Mouse (Mus musculus) lung, adult 2 months (tissue): ENCODE measurements around the gene Hemgn. TPM values are rescaled to one million over a fixed set of nuclear protein-coding genes. Genes with fewer than 3 reads are reported as not detected.
A peak's percentile ranks its signal among the peaks of the same experiment; 100 is the strongest.

ENCODE experiments used
- DNase-seq: peaks from one replicate; pipeline ENCODE4 v3.0.0; 2022
- H3K4me1 ChIP-seq: fragments of 200-500 bp; 2 replicates; pipeline ENCODE4 v1.6.1; 2011; ENCODE audit warnings: low read length; ENCODE audit not compliant: control insufficient read depth, insufficient read depth
- H3K4me3 ChIP-seq: fragments of 200-500 bp; replicated peaks from 2 replicates; pipeline ENCODE3; 2011; ENCODE audit warnings: low read depth, mild to moderate bottlenecking, control low read depth, low read length; ENCODE audit errors: extremely low read depth
- CTCF ChIP-seq: fragments of 200-500 bp; IDR thresholded peaks from 2 replicates; pipeline ENCODE4 v1.5.1; 2011; ENCODE audit warnings: mild to moderate bottlenecking, low read length, control low read depth; ENCODE audit not compliant: insufficient read depth
- POLR2A ChIP-seq: fragments of 200-500 bp; IDR thresholded peaks from 2 replicates; pipeline ENCODE4 v1.6.1; 2011; ENCODE audit warnings: low read depth, mild to moderate bottlenecking, control low read depth, low read length, borderline replicate concordance; ENCODE audit errors: extremely low read depth
- WGBS: fragments of 180-500 bp; shearing (Covaris S2); methylation state at CpG from one replicate; pipeline ENCODE4 v1.1.7; 2018; 5-methylcytosine and 5-hydroxymethylcytosine counted together
- polyA plus RNA-seq: library from polyadenylated mRNA; depleted of rRNA; stranded (reverse); fragments of >200 nt; gene quantifications from 2 replicates; pipeline ENCODE4 v1.2.3, GENCODE M21; 2012; rRNA removed

Gene Hemgn
- polyA plus RNA-seq, 1 experiment, result not detected

DNA sequence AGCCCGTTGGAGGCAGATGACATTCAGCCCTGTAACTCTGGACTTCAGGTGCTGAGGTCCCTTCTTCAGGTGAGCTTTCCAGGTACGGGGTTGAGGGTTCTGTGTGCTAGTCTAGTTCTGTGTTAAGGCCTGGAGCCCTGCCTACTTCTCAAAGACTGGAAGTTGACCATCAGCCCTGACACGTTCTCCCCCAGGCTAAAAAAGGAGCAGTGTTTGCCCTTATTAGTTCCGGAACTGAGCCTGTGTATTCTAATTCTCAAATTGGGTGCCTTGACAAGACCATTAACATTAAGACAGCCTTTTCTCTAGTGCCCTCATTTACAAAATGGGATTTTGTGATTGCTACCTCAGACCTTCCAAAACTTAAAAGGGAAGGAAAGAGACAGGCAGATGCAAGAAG, 66.2 kb downstream of the Hemgn start:
- no peak for DNase-seq
- WGBS, result 11% methylated on average over 4 of the region's 4 CpGs
- no peak for TF ChIP-seq CTCF
- TF ChIP-seq POLR2A, result no peak
- H3K4me1 ChIP-seq, result peaks cover 3% of the 10 kb centered on the region
- H3K4me3 ChIP-seq, result no peak overlapping the region

- Histone ChIP-seq H3K4me1 (peaks cover 3% of the 10 kb centered on the region), H3K4me3 (no peak overlapping the region)
- no peak for DNase-seq
- 23% methylated on average over 6 of the region's 6 CpGs for WGBS
- no peak for TF ChIP-seq CTCF
- no peak for TF ChIP-seq POLR2A
Measured at GRCm38 (mm10) chr4:46346221-46346620, 67.1 kb downstream of the Hemgn start.

DNA sequence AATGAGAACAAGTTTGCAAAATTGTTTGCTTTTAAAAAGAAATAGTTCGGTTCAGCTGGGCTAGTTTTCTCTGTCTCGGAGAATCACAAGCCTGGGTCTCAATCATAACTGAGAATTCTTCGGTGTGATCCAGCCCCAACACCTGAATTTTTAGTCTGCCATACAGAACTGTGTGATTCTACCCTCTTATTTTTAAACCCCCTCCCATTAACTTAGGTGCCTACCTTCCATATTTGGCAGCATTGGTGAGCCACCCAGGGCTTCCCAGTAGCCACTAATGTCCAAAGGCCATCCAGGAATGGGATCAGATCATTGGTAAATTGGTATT, 67.6 kb downstream of the Hemgn start:
- 23% methylated on average over 3 of the region's 3 CpGs for WGBS

DNA sequence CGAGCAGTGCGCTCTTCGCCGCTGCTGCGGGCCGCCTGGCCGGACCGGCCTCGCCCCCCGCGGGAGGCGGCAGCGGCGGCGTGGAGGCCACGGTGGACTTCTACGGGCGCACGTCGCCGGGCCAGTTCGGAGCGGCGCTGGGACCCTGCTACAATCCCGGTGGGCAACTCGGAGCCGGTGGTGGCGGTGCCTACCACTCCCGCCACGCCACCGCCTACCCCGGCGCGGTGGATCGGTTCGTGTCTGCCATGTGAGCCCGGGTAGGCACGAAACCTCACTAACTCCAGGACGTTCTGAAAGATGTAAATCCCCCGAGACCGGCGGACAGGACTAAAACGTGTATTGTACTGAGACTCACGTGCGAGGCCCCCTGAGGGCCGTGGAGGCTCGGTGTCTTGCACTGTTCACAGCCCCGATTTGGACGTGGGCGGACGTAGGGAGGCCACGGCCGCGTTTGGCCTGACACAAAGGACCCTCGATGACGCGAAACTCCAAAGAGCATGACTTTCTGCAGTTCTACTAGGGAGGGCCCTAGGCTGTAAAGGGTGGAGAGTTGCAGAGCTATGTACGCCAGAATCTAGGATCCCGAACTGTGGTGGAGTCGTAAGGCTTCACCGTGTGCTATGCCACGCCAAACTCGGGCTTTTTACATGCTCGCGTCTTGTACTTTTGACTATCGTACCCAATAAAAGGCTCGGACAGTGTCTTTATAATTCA, 68.1 kb downstream of the Hemgn start:
- WGBS, result 6% methylated on average over 67 of the region's 67 CpGs
- Histone ChIP-seq H3K4me3 (no peak overlapping the region), H3K4me1 (peaks cover 3% of the 10 kb centered on the region)
- TF ChIP-seq POLR2A (no peak), CTCF (no peak)
- DNase-seq, result no peak

More for the DNA sequence above, 67.6 kb downstream of the Hemgn start:
- DNase-seq, result no peak
- Histone ChIP-seq H3K4me3 (no peak overlapping the region), H3K4me1 (peaks cover 3% of the 10 kb centered on the region)
- no peak for TF ChIP-seq CTCF

DNA sequence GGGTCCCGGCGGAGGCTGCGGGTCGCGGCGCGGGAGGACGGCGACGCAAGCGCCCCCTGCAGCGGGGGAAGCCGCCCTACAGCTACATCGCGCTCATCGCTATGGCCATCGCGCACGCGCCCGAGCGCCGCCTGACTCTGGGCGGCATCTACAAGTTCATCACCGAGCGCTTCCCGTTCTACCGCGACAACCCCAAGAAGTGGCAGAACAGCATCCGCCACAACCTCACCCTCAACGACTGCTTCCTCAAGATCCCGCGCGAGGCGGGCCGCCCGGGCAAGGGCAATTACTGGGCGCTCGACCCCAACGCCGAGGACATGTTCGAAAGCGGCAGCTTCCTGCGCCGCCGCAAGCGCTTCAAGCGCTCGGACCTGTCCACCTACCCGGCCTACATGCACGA, 69.0 kb downstream of the Hemgn start:
- H3K4me3 ChIP-seq, result peak overlapping the region; percentile 22
- TF ChIP-seq CTCF, result no peak
- TF ChIP-seq POLR2A, result no peak
- H3K4me1 ChIP-seq, result peaks cover 3% of the 10 kb centered on the region
- no peak for DNase-seq
- 1% methylated on average over 51 of the region's 51 CpGs for WGBS

Other genes starting within 250 kb of the Hemgn start
- 21.2 and 33.3 TPM in 2 replicates for gene Xpa, start 217.2 kb downstream of the Hemgn start, polyA plus RNA-seq
- 1.6 TPM in 1 of 2 replicates, not detected in the other for gene Foxe1, start 69.9 kb downstream of the Hemgn start, polyA plus RNA-seq
- gene Trmo, start 24.1 kb downstream of the Hemgn start, polyA plus RNA-seq, result 4.3 and 5.5 TPM in 2 replicates
- gene Anp32b, start 37.4 kb upstream of the Hemgn start, polyA plus RNA-seq, result 14.4 and 19.2 TPM in 2 replicates
- 20.1 and 21.6 TPM in 2 replicates for gene Nans, start 75.7 kb upstream of the Hemgn start, polyA plus RNA-seq
- gene Trim14, start 122.6 kb upstream of the Hemgn start, polyA plus RNA-seq, result 14.6 and 24.7 TPM in 2 replicates
- 9.1 and 17.2 TPM in 2 replicates for gene Coro2a, start 188.7 kb upstream of the Hemgn start, polyA plus RNA-seq
- gene Tbc1d2, start 236.7 kb upstream of the Hemgn start, polyA plus RNA-seq, result 10.2 and 10.5 TPM in 2 replicates